Mouse (Mus musculus): Measurements from ENCODE around the gene Nsun6.

Nsun6 gene

DNA sequence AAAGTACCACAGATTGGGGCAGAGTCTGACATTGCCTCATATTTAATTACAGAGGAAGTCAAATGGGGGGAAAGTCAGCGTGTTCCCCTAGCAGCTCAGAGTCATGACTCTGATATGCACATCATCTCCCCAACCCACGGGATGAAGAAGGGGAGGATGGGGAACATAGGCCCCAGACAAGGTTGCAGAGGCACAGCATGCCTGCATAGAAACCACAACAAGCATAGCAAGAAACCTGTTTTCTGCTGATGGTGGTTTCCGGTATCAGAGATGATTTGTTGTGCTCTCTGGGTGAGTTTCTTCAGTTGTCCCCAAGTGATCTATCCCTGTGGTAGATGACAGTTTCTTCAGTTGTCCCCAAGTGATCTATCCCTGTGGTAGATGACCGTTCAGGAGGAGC is 62.3 kb downstream of the Nsun6 start:
- no peak for DNase-seq (ENCODE audit: low spot score)

DNA sequence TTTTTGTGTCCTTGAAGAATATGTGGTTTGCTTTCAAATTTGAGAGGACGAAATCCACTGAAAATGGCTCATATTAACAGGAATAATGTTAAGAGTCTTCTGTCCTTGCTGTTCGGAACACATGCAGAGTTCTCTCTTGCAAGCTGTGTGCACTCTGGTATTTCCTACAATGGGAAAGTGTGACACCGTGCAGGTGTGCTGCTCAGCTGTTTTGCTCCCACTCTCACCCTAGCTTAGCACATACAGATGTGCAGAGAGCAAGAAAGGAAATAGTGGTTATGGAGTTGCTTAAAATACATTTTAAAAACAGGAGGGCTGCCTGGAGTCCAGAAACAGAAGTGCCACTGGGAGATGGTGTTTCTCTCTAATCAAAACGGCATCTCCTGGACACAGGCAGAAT is 65.5 kb downstream of the Nsun6 start:
- no peak for DNase-seq (ENCODE audit: low spot score)

DNA sequence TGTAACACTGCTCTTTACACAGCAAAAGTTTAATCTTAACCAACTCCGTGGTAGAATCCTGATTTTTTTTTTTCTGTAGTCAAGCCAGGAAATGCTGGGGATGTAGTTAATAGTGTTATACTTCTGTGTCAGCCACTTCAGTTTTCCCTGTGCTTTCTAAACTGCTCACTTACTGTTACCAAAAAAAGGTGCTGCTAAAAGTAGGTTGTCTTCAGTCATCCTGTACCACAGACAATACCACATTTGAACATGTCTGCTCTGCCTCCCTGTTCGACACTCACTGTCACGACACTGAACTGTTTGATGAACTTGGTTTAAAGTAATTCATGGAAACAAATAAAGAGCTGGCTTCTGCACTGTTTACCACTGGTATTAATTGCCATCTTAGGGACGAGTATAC is 66.4 kb downstream of the Nsun6 start:
- no peak for DNase-seq (ENCODE audit: low spot score)

DNA sequence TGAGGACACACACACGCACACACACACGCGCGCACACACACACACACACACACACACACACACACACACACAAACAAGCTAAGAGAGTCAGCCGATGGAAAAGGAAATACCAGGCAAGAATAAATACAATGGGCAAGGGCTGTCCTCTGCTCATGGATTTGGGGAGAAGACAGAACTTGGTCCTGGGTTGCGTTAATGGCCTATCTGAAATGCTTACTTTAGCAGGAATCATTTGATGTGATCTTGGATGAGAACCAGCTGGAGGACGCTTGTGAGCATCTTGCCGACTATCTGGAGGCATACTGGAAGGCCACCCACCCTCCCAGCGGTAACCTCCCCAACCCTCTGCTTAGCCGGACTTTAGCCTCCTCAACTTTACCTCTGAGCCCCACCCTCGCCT is 70.8 kb downstream of the Nsun6 start:
- DNase-seq (ENCODE audit: low spot score), result no peak

DNA sequence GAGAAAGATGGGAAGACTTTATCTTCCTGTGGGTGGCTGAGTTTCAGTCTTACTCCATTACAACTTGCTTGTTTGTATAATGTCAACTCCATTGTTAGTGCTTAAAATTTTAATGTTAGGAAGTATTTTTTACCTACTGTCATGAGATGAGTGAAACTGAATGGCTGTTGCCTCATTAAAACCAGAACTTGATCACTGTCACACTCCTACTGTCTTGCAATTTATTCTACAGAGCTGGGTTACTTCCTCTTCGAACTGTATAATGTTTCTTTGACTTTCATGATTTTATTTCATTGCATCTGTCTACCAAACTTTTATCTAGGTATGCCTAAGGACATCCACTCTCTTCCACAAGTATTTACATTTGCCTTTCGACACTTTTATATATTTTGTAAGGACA is 93.4 kb downstream of the Nsun6 start:
- no peak for DNase-seq (ENCODE audit: low spot score)

DNA sequence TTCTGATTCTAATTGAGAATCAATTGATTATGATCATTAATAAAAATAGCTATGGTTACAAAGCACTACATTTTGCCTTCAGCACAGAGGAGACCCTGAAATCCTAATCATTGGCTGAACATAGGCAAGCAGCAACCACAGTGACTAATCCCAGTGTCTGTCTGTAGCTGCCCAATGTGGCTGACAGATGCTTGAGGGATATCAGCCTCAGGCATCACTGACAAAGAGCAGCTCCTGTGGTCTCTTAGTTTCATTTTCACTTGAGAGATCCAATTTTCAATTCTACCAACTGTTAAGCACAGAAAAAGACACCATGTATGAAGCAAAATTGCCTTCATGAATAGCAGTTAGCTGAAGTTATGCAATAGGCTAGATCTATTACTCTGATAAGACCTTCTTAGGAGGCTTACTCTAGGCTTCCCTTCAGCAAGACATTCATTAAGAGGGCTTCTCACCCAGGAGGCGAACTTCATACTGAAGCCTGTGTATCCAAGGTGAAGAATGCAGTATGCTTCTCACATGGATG is 93.8 kb downstream of the Nsun6 start:
- DNase-seq (ENCODE audit: low spot score), result no peak

DNA sequence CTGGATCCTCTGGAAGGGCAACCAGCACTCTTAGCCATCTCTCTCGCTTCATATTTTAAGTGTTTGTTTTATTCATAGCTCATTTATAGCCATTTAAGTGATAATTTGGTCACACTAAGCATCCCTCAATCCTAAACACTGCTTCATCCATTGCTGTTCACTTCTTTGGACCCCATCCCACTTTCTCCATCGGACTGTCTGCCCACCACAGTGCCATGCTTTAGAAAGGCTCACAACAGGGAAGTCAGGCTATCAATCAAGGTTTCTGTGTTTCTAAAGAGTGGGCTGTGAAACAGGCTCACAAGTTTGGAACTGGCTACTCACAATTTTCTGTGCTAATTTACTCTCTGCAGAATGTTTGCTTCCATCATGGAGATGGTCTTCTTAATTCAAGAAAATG is 101.8 kb downstream of the Nsun6 start:
- DNase-seq (ENCODE audit: low spot score), result no peak

Measured in ovary, adult 18-20 months (tissue).